Mouse (Mus musculus): ENCODE measurements around the gene Psmb11.
"Not testable (repeated sequence)": the region's sequence is repeated elsewhere in the genome, so short reads cannot be mapped to it uniquely, and the experiment has no call there.

Gene Psmb11

DNA sequence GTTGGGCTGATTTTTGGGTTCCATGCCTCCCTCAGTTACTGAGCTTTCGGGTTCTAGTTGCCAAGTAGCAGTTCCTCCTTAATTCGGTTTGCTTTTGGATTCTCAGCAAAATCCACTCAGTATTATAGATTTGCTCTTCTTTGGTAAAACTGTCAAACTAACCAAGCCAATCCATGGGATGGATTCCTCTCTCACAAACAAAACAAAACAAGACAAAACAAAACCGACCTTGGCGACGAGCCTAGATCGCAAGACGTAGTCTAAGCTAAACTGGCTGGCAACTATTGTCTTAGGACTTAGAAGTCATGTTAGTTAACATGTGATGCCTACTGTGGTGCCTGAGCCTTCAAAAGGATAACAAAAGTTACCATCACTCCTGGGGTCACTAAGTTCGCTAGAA lies 17.5 kb upstream of the Psmb11 start:
- DNase-seq = no peak

DNA sequence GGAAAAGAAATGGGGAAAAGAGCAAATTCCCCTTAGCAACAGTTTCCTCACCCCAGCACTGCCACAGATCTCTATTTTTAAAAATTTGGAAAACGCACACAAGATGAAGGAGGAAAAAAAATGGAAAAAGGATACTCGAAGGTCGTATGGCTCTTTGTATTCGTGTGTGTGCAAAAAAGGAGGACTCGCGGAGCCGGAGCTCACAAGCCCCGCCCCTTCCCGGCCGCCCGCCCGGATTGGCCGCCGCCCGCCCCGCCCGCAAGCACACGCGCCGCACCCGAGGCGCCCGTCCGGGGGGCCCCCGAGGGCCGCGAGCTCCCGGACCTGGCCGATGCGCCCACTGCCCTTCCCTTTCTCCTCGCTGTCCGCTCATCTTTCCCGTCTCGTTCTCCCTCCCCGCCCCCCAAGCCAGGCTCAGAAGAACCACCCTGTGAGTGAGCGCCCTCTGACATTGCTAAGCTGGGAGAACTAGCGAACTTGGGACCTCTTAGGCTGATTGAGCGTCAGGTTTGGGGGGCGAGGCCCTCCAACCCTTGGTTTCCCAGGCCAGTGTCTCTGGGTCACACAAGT lies 15.4 kb upstream of the Psmb11 start, which contains the start of gene 4931414P19Rik:
TSS of gene 4931414P19Rik (minus strand) at position 242 of the 570 bp plus-strand sequence.
- DNase-seq = peak; percentile 94

DNA sequence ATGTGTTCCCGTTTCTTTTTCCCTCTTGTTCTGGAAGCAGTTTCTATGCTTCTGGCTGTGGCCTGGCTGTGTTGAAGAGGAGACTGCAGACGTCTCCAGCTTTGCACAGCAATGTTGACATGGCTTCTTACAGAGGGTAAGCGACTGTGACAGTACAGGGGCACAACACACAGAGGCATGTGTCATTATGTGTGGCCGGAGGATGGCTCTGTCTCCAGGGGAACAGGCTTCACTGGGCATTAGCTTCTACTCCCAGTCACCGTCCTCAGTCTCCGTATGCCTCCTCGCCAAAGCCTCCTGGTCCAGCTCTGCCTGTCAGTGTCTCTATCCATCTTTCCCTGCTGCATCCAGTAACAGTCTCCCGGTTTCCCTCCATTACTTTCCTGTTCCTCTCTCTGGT lies 14.0 kb upstream of the Psmb11 start:
- no peak for DNase-seq

DNA sequence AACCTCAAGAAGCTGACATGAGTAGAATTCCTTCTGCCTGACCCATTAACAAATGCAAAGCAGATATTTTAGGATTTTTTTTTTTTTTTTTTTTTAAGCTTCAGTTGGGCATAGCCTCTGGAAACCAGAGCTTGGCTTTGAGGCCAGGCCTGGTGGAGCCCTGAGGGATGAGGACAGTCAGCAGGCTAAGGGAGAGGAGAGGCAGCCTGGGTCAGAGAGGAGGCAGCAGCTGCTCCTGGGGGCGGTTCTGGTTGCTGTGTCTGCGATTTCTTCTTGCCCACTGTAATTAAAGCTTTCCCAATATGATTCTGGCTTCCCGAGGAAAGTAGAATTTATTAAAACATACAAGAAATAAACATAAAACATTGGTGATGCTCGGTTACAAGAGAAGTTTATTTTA lies 12.0 kb upstream of the Psmb11 start:
- no peak for DNase-seq

DNA sequence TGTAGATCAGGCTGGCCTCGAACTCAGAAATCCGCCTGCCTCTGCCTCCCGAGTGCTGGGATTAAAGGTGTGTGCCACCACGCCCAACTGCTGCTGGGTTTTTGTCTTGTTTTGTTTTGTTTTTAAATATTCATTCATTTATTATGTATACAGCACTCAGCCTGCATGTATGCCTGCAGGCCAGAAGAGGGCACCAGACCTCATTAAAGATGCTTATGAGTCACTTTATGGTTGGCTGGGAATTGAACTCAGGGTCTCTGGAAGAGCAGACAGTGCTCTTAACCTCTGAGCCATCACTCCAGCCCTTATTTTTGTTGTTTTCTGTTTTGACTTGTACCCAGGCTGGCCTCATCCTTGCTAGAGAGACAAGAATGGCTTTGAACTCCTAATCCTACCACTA lies 11.3 kb upstream of the Psmb11 start:
- peak; percentile 26 for DNase-seq

DNA sequence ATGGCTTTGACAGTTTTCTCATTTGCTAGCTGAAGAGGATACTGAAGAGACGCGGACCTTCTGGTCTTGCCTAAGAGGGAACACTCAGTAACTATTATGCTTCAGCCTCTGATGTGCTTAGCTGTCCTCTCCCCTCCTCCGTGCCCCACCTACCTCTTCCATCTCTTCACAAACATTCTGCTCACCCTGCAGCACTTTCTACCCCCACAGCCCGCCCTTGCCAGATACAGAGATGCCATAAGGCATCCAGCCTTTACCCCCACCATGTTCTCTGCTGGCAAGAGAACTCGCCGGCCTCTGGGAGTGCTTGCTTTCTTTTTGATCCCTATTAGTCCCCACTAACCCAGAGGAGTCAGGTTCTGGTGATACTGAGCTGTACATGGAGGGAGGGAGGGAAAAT lies 10.6 kb upstream of the Psmb11 start:
- DNase-seq = no peak

DNA sequence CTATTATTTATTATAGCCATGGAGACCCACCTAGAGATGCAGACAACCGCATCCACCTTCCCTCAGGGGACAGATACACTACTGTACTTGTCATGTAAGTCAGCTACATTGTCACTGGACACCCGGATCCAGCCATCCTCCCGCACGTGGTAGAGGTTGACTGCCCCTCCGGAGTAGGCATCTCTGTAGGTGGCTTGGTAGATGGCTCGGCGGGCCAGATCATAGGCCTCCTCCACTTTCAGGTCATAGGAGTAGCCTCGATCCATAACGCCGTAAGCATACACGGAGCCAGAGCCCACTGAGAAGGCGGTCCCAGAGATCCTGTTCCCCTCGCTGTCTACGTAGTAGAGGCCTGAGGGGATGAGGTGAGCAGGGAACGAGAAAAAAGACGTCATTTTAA lies 7.1 kb upstream of the Psmb11 start:
- DNase-seq = not testable (repeated sequence)

DNA sequence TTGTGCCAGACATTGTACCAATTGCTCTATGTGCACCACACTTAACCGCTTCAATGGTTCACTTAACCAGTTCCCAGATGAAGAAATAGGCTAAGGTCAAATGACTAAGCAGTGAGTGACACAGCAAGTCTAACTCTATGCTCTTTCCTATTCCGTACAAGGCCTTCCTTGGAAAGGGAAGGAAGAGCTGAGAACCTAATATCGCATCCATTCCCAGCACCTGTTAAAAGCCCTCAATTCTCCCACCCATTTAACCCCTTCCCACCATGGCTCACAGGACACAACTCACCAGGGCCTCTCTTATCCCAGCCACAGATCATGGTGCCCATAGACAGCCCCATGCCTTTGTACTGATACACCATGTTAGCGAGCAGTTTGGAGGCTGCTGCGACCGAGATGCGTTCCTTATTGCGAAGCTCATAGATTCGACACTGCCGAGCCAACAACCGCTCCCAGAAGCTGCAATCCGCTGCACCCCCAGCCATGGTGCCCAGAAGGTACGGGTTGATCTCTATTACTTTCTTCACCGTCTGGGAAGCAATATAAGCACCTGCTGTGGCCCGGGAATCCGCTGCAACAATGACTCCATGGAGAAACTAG lies 4.9 kb upstream of the Psmb11 start:
- DNase-seq = no peak

DNA sequence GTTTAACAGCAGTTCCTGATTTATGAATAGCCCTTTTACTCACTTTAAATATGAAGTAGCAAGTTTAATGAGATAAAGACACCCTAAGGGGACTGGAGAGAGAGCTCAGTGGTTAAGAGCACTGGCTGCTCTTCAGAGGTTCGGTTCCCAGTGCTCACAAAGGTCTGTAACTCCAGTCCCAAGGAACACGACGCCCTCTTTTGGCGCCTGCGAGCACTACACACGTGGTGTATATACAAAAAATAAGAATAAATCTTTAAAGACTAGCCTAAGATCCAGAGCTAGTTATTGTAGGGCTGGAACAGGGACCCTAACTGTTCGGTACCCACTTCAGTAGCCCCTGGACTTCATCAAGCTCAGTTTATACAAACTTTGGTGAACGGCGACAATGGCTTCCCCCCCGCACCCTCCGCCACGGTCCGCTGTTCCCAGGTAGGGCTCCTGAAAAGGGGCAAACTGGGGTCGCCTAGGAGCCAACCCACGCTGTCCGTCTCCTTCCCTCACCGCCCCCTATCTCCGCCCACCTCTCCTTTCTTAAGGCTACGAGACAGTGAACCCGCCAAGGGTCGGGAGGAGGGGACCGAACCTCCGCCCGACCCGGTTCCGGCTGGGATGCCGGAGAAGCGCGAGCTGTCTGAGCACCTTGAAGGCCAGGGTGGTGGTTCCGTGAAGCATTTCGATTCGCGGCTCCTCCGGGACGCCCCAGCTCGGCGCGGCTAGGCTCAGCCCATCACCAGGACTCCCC lies 3.9 kb upstream of the Psmb11 start:
- DNase-seq = no peak

DNA sequence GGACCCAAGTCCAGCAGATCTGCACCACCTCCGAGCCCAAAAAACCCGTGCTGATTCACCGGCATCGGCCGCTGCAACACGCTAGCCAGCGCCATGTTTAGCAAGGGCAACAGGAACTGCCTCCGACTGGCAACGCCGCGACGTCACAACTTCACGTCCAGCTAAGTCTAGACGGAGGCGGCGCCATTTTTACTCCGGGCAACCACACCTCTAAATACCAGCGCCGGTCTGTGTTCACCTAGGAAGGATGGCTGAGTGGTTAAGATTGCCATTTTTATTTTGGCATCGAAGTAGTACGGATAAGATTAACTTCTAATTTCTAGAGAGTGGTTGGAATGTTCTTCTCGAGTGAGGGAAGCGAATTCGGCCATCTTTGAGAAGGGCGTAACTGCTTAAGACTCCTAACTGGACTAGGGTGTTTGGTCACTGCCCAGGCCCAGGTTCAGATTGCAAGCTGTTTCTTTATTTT lies 3.3 kb upstream of the Psmb11 start, which contains the start of gene Psmb5:
TSS of gene Psmb5 (minus strand) at position 126 of the 469 bp plus-strand sequence.
- DNase-seq = peak; percentile 94

DNA sequence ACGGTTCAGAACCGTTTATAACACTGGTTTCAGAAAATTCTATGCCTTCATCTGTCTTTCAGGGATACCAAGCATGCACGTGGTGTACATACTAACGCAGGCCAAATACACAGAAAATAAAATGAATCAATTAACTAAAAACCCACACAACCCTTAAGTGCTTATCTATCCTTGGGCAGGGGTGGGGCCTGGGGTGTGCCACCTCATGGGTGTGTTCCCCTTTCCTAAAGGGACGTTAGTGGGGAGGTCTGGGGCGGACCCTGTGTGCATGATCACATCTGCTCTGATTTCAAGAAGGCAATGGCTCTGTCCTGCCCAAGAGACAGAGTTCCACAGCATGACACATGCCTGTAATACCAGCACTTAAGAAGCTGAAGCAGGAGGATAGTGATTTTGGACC lies 2.1 kb downstream of the Psmb11 start:
- DNase-seq = no peak

DNA sequence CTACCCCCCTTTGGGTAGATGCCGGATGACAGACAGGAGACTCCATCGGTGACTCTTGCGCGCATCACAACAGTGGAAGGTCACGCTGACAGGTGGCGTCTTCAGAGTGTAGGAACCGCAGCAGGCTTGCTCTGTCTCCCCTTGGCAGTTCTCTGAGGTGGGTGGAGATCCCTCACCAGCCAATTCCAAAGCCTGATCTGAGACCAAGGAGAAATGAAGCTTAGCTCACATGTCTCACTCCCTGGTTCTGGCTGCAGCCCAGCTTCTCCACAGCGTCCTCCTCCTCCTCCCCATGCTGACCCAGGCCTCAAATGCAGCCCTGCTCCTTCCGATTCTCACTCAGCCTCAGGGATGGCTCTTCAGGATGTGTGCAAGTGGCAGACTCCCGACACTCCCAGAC lies 3.7 kb downstream of the Psmb11 start:
- DNase-seq = no peak

DNA sequence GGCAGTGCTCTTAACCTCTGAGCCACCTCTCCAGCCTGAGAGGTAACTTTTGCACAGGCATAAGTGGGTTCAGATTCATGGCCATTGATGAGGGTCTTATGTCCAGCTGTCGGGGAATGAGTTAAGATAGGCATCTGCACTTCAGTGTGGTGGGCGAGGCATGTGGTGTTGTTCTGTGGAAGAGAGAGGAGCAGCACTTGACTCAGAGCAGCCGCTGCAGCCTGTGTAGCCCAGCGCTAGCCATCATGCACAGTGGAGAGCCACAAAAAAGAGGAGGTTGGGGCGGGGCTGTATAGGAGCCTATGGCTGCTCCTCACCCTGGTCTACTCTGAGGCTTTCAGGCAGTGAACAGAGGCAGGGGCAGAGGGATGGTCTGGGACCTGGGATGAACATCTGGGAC lies 6.9 kb downstream of the Psmb11 start:
- DNase-seq = no peak

DNA sequence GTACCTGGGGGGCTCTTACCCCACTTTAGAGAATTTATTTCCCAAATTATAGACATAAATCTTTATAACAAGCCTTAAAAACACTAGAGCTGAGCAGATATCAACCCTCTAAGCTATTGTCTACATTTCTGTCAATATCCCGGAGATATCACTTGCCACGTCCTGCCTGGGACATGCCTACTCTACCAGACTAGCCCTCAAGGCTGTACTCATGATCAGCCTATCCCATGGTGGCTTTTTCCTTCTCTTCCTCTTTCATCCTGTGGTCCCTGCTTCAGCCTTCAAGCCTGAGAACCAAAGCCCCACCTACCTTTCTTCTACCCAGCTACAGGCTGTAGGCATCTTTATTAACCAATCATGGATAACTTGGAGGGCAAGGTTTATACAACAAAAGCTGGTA lies 8.6 kb downstream of the Psmb11 start:
- DNase-seq = no peak

DNA sequence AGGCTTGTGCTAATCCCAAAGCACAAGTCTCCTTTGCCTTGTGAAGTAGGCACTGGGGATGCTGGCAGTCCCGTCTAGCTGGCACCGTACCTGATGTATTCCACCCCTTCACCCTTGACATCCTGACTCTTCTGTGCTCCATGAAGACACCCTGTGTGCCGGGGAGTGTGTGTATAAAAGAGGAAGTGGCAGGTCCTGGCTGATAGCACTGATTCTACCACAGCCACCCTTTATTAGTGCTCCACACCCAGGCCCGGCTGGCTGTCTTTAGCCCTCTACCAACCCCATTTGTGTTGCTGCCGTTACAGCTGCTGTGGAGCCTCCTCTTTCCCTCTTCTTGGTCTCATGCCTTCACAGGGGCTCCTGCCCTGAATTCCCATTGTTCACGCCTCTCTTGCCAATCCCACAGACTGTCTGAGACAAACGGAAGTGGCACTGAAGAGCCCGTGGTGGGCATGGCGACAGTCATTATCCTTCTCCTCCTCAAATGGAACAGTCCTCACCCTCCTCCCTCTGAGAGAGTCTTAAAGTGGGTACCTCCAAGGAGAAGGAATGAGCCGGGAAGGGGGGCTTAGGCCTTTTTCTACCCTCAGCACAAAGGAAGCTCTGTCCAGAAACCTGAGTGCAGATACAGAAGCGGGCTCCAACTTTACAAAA lies 9.5 kb downstream of the Psmb11 start:
- DNase-seq = no peak

DNA sequence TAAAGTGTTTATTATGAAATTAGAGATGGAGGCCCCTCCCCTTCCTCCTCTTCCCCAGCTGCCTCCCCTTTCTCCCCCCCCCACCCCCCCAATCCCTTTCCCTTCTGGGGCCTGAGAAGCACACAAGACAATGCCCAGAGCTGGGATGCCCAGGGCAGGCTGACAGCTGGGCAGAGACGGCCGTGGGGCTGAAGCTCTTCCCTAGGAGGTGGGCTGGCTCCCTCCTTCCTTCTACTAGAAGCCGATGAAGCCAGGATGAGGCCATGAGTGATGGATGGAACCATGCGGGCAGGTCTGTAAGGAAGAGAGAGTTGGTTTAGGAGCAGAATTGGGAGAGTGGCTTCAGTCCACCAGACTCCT lies 10.0 kb downstream of the Psmb11 start:
- no peak for DNase-seq

DNA sequence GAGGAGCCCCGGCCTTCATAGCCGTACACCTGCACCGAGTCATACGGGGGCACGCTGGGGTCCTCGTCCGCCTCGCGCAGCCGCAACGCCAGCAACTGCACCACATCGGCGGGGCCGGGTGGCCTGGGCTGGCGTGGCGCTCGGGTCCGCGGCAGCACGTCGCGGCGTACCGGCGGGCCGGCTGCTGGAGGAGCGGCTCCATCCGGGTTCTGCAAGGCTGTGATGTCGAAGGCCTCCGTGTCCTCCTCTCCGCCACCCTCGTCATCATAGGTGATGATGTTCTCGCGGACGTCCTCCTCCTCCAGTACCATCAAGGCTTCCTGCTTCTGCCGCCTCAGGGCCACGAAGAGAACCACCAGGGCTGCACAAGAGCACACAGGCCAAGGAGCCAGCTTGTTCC lies 11.0 kb downstream of the Psmb11 start:
- no peak for DNase-seq

DNA sequence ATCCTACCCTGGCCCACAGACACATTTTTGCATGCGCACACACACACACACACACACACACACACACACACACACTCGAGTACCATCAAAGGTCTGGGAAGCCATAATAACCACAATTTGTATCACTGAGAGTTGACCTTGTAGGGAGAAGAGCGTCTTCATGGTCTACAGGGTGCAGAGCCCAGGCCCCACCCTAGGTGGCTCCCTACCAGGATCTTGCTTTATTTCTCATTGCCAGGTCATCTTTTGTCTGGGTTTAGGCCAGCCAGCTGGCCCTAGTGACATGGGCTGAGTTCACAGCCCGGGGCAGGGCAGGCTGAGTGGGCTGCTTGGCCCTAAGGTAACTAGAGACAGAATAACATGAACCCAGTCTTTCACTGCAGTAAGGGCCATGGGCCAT lies 12.9 kb downstream of the Psmb11 start:
- DNase-seq = no peak

DNA sequence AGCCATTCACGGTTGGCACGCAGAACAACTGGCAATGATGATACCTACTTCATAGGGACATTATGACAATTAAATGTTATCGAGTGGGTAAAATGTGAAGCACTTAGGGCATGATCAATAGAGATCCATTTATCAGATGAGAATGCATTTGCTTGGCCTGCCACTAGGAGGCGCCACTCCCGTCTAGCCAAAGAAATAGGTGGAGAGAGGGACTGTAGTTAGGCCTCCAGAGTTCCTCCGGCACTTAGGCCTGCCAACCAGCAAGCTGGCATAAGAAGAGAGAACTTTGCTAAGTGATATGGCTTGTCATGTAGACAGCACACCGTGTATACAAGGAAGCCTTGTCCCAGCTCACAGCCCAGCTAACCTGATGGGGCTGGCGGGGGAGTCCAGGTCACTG lies 15.7 kb downstream of the Psmb11 start:
- peak; percentile 61 for DNase-seq

DNA sequence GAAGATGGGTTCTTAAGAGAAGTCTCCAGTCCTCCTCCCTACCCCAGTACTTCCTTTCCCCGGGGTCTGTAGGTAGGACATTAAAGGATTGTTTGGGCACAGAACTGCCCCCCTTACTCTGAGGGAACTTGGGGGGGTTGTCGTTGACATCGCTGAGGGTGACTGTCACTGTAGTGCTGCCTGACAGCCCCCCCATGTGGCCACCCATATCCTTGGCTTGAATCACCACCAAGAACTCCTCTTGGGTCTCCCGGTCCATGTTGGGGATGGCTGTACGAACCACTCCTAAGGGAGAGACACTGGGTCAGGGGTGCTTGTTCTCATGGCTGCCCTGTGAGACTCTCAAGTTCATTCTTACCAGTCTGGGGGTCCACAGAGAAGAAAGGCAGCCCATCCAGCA lies 17.0 kb downstream of the Psmb11 start:
- peak; percentile 46 for DNase-seq

DNA sequence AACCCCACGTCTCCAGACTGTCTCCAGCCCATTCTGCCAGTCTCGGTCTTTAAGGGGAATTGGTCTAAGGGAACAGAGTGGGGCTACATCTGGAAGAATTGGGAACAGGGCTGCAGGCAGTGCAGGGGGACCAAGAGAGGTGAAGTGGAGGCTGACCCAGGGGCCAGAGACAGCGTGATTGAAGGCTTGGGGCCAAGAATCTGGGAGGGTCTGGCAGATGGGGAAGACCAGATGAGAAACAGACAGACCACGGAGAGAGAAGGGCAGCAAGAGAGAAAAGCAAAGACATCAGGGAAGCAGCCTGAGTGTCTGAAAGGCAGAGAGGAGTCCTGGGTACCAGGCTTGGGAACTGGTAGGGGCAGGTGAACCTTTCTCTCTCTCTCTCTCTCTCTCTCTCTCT lies 18.9 kb downstream of the Psmb11 start:
- DNase-seq = no peak

DNA sequence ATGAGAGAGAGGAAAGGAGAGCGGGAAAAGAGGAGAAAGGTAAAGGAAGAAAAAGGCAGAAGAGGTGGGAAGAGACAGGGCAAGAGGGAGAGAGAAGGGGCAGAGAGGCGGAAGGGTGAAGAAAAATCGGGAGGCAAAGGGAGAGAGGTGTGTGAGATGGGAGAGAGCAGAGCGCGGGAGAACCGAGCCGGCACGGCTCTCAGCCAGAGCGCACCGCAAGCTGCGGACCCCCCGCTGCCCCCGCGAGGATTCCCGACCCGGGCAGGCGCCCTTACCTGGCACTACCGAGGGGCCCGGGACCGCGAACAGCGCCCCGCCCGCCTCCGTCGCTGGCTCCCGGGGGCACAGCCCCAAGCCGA lies 19.7 kb downstream of the Psmb11 start, which contains the start of gene Gm17606:
TSS of gene Gm17606 (plus strand) at position 7 of the 359 bp plus-strand sequence.
- no peak for DNase-seq

DNA sequence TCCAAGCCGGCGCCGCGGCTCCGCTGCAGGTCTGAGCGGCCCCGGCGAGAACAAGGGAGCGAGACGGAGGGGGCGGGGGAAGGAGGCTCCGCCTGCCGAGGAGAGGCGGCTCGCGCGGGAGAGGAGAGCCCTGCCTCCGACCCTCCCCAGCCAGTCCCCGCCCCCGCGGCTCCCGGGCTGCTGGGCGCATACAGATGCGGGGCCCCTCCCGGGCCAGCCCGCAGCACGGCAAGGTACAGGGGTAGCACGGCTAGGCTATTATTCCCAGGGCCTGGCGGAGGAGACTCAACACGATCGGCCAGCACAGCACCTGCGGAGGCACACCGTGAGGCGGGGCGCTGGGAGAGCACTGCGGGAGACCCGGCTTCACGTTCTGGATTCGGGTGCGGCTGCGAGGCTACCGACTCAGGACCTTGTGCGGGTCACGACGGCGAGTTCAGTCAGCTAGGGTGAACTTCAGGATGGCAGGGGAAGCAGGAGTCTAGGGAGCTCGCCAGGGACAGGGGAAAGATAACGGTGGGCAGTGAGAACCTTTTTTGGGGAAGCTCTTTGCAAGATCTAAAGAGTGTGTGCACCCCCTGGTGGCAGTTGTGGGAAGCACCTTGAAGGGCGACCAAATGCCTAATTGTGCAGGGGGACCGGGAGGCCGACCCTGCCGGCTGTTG lies 20.2 kb downstream of the Psmb11 start, which contains the start of gene Cdh24:
TSS of gene Cdh24 (minus strand) at position 60 of the 665 bp plus-strand sequence.
- peak; percentile 95 for DNase-seq
